Mouse (Mus musculus) gastrocnemius, adult 2 months (tissue): ENCODE measurements around the gene Igfbp2. TPM values are rescaled to one million over a fixed set of nuclear protein-coding genes. Genes with fewer than 3 reads are reported as not detected.

ENCODE experiments used
- DNase-seq: peaks from one replicate; pipeline ENCODE4 v3.0.0; 2022
- H3K27ac ChIP-seq: fragments of 200-600 bp; 2 replicates; pipeline ENCODE4 v1.8.1; 2022; ENCODE audit warnings: mild to moderate bottlenecking
- H3K4me3 ChIP-seq: fragments of 200-600 bp; 2 replicates; pipeline ENCODE4 v1.8.1; 2022; ENCODE audit warnings: mild to moderate bottlenecking, moderate library complexity
- CTCF ChIP-seq: fragments of 200-600 bp; IDR thresholded peaks from 2 replicates; pipeline ENCODE4 v1.8.1; 2022; ENCODE audit warnings: antibody characterized with exemption, mild to moderate bottlenecking, moderate library complexity
- intact Hi-C: fragments of 180-260 bp; cut with DNase I; formaldehyde crosslinking; loops from one replicate; pipeline ENCODE4 v1.15.1; 2025
- total RNA-seq, 2 experiments: library from RNA; stranded (reverse); gene quantifications; 2 replicates each; pipeline ENCODE4 v1.2.3; 2021

The Igfbp2 gene
- total RNA-seq, 2 experiments from 2014 or later: not detected

DNA sequence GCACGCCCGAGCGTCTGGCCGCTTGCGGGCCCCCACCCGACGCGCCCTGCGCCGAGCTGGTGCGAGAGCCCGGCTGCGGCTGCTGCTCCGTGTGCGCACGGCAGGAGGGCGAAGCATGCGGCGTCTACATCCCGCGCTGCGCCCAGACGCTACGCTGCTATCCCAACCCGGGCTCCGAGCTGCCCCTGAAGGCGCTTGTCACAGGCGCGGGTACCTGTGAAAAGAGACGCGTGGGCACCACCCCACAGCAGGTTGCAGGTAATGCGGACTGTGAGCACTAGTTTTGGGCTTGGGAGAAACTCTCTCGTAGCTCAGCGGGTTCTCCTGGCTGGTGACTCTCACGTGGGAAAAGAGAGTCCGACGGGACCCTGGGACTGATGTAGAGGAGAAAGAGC is 401 bp downstream of the Igfbp2 start:
- Histone ChIP-seq H3K4me3 (peak overlapping the region; percentile 70), H3K27ac (no peak overlapping the region)
- no peak for DNase-seq
- intact Hi-C loops: loop anchor here (5.0 kb wide), 1 partner anchor 42 kb away; no protein-coding TSS in a partner anchor
- TF ChIP-seq CTCF: no peak

GRCm38 (mm10) chr1:72825286-72825685 is 983 bp downstream of the Igfbp2 start:
- H3K27ac ChIP-seq: no peak overlapping the region
- intact Hi-C loops: loop anchor here (5.0 kb wide), 1 partner anchor 43 kb away; no protein-coding TSS in a partner anchor
- TF ChIP-seq CTCF: no peak
- DNase-seq: peak; percentile 65
- H3K4me3 ChIP-seq: peak overlapping the region; percentile 70

GRCm38 (mm10) chr1:72825921-72826320 is 1.6 kb downstream of the Igfbp2 start:
- Histone ChIP-seq H3K4me3 (no peak overlapping the region), H3K27ac (no peak overlapping the region)
- DNase-seq: no peak
- TF ChIP-seq CTCF: no peak
- intact Hi-C loops: loop anchor here (5.0 kb wide), 1 partner anchor 44 kb away; no protein-coding TSS in a partner anchor

- no peak for TF ChIP-seq CTCF
- DNase-seq: no peak
- intact Hi-C loops: loop anchor here (5.0 kb wide), 1 partner anchor 44 kb away; no protein-coding TSS in a partner anchor
- Histone ChIP-seq H3K27ac (no peak overlapping the region), H3K4me3 (no peak overlapping the region)
These were observed 2.1 kb downstream of the Igfbp2 start for GRCm38 (mm10) chr1:72826446-72826845.

- intact Hi-C loops: loop anchor here (5.0 kb wide), 1 partner anchor 45 kb away; no protein-coding TSS in a partner anchor
- DNase-seq: no peak
- no peak for TF ChIP-seq CTCF
- H3K27ac ChIP-seq: no peak overlapping the region
- H3K4me3 ChIP-seq: no peak overlapping the region
These were observed 2.6 kb downstream of the Igfbp2 start for GRCm38 (mm10) chr1:72826931-72827330.

DNA sequence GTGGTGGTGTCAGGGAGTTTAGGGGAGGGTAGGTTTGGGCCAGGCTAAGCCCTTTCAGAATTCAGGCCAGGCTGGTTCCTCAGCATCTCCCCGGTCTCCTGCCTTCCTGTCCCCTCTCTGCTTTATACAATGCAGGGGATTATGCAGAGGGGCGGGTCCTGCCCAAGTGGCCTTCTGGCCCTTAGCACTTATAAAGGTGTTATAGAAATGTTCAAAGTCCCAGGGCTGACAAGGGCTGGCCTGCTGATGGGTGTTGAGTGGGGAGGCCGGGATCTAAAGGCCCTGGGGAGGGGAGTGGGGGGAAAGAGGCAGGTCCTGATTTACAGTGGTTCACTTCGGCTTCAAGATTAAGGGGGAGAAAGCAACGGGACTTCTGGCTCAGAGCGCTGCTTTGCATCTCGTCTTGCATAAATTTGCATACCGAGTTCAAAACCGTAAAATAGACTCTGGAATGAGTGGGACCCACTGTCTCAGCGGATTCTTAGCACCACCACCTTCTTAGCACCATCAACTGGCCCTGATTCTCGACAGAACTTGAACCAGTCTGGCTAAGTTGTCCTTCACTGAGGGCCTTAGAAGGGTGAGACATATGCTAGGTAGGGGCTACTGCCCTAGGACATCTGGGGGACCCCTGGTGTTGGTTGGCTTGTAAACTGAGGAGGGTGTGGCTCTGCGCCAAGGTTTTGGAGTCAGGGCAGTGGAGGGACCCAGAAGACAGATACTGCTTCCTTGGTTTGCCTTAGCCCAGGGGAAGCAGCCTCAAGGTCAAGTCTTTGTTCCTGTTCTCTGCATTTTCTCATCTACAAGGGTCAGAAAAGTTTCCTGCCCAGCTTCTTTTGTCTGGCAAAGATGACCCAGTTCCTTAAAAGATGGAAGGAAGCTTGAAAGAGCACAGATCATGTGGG is 3.4 kb downstream of the Igfbp2 start:
- H3K4me3 ChIP-seq: no peak overlapping the region
- DNase-seq: no peak
- H3K27ac ChIP-seq: no peak overlapping the region
- intact Hi-C loops: loop anchor here (5.0 kb wide), 1 partner anchor 45 kb away; no protein-coding TSS in a partner anchor
- TF ChIP-seq CTCF: no peak

GRCm38 (mm10) chr1:72828843-72829242 is 4.5 kb downstream of the Igfbp2 start:
- Histone ChIP-seq H3K4me3 (no peak overlapping the region), H3K27ac (no peak overlapping the region)
- no peak for DNase-seq
- intact Hi-C loops: loop anchor here (5.0 kb wide), 1 partner anchor 47 kb away; no protein-coding TSS in a partner anchor
- TF ChIP-seq CTCF: no peak

DNA sequence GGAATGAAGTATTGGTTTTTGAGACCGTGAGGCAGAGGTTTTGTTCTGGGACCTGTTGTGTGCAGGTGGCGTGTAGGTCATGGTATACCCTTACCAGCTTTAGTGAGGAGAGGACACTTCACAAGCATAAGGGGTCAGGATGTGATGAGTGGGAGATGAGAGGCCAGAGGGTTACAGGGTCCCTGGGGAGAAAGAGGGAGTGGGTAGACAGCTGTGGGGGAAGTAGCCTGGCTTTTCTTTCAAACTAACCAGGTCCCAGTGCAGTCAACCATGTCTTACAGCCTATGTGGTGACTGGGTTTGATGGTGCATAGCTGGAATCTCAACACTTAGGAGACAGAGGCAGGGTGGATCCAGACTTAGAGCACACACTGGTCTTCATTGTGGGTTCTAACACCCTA is 6.2 kb downstream of the Igfbp2 start:
- intact Hi-C loops: no loop called here
- DNase-seq: no peak
- H3K27ac ChIP-seq: no peak overlapping the region
- no peak for TF ChIP-seq CTCF
- H3K4me3 ChIP-seq: no peak overlapping the region

DNA sequence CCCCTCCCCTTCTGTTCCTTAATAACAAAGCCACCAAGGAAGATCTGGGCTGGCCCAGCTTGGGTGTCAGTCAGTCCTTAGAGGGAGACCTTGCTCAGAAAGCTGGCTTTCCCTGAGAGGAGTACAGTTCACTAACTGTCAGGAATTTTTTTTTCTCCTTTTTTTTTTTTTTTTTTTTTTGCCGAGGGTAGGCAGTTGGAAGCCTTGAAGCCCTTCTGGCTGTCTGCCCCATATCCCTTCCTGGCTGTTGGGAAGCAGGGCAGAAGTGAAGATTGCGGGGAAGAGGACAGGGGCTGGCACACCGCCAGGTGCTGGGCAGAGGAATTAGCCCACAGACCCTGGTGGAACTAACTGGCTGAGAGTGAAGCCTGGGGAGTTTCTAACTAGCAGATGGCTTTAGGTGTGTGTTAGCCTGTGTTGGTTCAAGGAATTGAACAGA is 8.4 kb downstream of the Igfbp2 start:
- DNase-seq: no peak
- Histone ChIP-seq H3K27ac (no peak overlapping the region), H3K4me3 (no peak overlapping the region)
- intact Hi-C loops: no loop called here
- no peak for TF ChIP-seq CTCF

- DNase-seq: peak; percentile 44
- H3K4me3 ChIP-seq: no peak overlapping the region
- intact Hi-C loops: no loop called here
- TF ChIP-seq CTCF: no peak
- no peak overlapping the region for H3K27ac ChIP-seq
These were observed 9.3 kb downstream of the Igfbp2 start for GRCm38 (mm10) chr1:72833563-72833962.

GRCm38 (mm10) chr1:72839356-72839755 is 15.1 kb downstream of the Igfbp2 start:
- intact Hi-C loops: no loop called here
- no peak for DNase-seq
- Histone ChIP-seq H3K4me3 (peak overlapping the region; percentile 4; the same call in 1 of the 2 replicates), H3K27ac (peak overlapping the region; percentile 74)
- no peak for TF ChIP-seq CTCF

DNA sequence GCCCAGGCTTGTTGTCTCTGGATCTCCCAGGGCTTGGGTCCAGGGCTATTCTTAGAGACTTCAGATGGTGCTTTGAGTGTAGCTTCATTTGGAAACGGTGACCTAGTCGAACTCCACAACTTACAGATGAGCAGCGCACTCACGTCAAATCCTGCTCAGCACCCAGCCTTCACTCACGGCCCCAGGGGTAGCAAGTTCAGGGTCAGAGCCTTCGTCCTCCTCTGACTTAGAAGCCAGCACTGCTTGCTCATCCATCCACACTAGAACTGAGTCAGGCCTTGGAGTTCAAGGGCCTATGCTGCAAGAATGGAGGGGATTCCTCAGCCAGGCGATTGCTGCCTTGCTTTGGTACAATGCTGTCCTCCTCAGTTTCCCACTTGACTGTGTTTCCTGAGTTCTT is 15.5 kb downstream of the Igfbp2 start:
- TF ChIP-seq CTCF: no peak
- DNase-seq: no peak
- Histone ChIP-seq H3K27ac (peak overlapping the region; percentile 74), H3K4me3 (no peak overlapping the region)
- intact Hi-C loops: no loop called here
